Mouse (Mus musculus) CH12.LX (cell line): ENCODE measurements at regions not wholly inside any gene's neighbourhood (a gene's known extent, or its start where the extent isn't known, plus 50 kb on each side); places are given as distances from the start of the nearest gene placed in this dataset.

ENCODE experiments used
- DNase-seq: peaks from one replicate; pipeline ENCODE4 v3.0.0-alpha.2; 2013; ENCODE audit errors: extremely low read depth
- H3K27ac ChIP-seq: 2 replicates; pipeline ENCODE4 v1.5.1; 2012; ENCODE audit warnings: low read depth, mild to moderate bottlenecking, control low read depth, moderate library complexity; ENCODE audit not compliant: insufficient read depth
- H3K27me3 ChIP-seq: replicated peaks from 2 replicates; pipeline ENCODE3; 2012; ENCODE audit warnings: inconsistent platforms
- H3K36me3 ChIP-seq, 2 experiments: replicated peaks in 1 of 2; 2 replicates each; pipeline versions ENCODE3 to v1.6.1; 2012; ENCODE audit warnings: inconsistent platforms in 1 of 2, low read length in 1 of 2, mild to moderate bottlenecking in 1 of 2, mixed read lengths in 1 of 2, moderate library complexity in 1 of 2; ENCODE audit not compliant: control insufficient read depth in 1 of 2, insufficient read depth in 1 of 2
- H3K4me1 ChIP-seq, 2 experiments: 2 replicates each; pipeline ENCODE4 v1.6.1; 2012; ENCODE audit warnings: inconsistent platforms in 1 of 2, moderate library complexity in 1 of 2; ENCODE audit not compliant: insufficient read depth in 2 of 2, control insufficient read depth in 1 of 2
- H3K4me2 ChIP-seq: 2 replicates; pipeline ENCODE4 v1.6.1; 2012; ENCODE audit warnings: low read depth, mild to moderate bottlenecking, control low read depth; ENCODE audit not compliant: poor library complexity, insufficient read depth, severe bottlenecking
- H3K4me3 ChIP-seq, 3 experiments: fragments of 150-350 bp in 1 of 3; sonication (generic) in 1 of 3; replicated peaks in 1 of 3; 2 replicates each; pipeline versions ENCODE3 to v1.5.1; 2011 to 2012; ENCODE audit warnings: low read depth in 2 of 3, low read length in 2 of 3, mild to moderate bottlenecking in 2 of 3, moderate library complexity in 2 of 3, control low read depth in 1 of 3, improper control_type of control experiment in 1 of 3, inconsistent platforms in 1 of 3, mixed read lengths in 1 of 3; ENCODE audit not compliant: poor library complexity in 1 of 3
- H3K79me2 ChIP-seq: replicated peaks from 2 replicates; pipeline ENCODE4 v1.6.1; 2012; ENCODE audit warnings: mild to moderate bottlenecking, moderate library complexity; ENCODE audit not compliant: control insufficient read depth, poor library complexity, insufficient read depth, severe bottlenecking; ENCODE audit errors: extremely low read depth
- H3K9ac ChIP-seq: 2 replicates; pipeline ENCODE4 v1.6.1; 2012; ENCODE audit warnings: low read depth, mild to moderate bottlenecking, control low read depth, moderate library complexity; ENCODE audit not compliant: insufficient read depth
- H3K9me3 ChIP-seq: replicated peaks from 2 replicates; pipeline ENCODE3; 2012; ENCODE audit warnings: low read length, inconsistent platforms, mixed read lengths
- BHLHE40 ChIP-seq: IDR thresholded peaks from 2 replicates; pipeline ENCODE4 v1.6.1; 2011; ENCODE audit warnings: mild to moderate bottlenecking, low read depth, low read length, improper control_type of control experiment
- CHD1 ChIP-seq: IDR thresholded peaks from 2 replicates; pipeline ENCODE4 v1.6.1; 2012; ENCODE audit warnings: low read depth, low read length, improper control_type of control experiment, inconsistent platforms
- CHD2 ChIP-seq: IDR thresholded peaks from 2 replicates; pipeline ENCODE4 v1.6.1; 2011; ENCODE audit warnings: low read length, improper control_type of control experiment
- E2F4 ChIP-seq: IDR thresholded peaks from 2 replicates; pipeline ENCODE4 v1.6.1; 2011; ENCODE audit warnings: low read depth, low read length, improper control_type of control experiment; ENCODE audit not compliant: insufficient replicate concordance
- ELF1 ChIP-seq: IDR thresholded peaks from 2 replicates; pipeline ENCODE4 v1.6.1; 2014; ENCODE audit warnings: low read depth, mild to moderate bottlenecking, inconsistent platforms, low read length, improper control_type of control experiment
- ETS1 ChIP-seq: conservative IDR thresholded peaks from 2 replicates; pipeline ENCODE4 v1.6.1; 2012; ENCODE audit warnings: low read depth, mild to moderate bottlenecking, inconsistent platforms, low read length, improper control_type of control experiment, moderate library complexity
- GABPA ChIP-seq: IDR thresholded peaks from 2 replicates; pipeline ENCODE4 v1.6.1; 2012; ENCODE audit warnings: low read depth, low read length, improper control_type of control experiment, inconsistent platforms; ENCODE audit not compliant: insufficient replicate concordance
- JUND ChIP-seq: conservative IDR thresholded peaks from 2 replicates; pipeline ENCODE4 v1.6.1; 2011; ENCODE audit warnings: low read depth, low read length, improper control_type of control experiment
- KAT2A ChIP-seq: IDR thresholded peaks from 2 replicates; pipeline ENCODE4 v1.6.1; 2012; ENCODE audit warnings: low read length, improper control_type of control experiment, inconsistent platforms; ENCODE audit not compliant: insufficient replicate concordance
- MEF2A ChIP-seq: IDR thresholded peaks from 2 replicates; pipeline ENCODE4 v1.6.1; 2014; ENCODE audit warnings: low read depth, mild to moderate bottlenecking, inconsistent platforms, low read length, improper control_type of control experiment, borderline replicate concordance
- MXI1 ChIP-seq: IDR thresholded peaks from 2 replicates; pipeline ENCODE4 v1.6.1; 2011; ENCODE audit warnings: mild to moderate bottlenecking, low read depth, low read length, improper control_type of control experiment
- NELFE ChIP-seq: IDR thresholded peaks from 2 replicates; pipeline ENCODE4 v1.6.1; 2011; ENCODE audit warnings: low read depth, low read length, improper control_type of control experiment
- NRF1 ChIP-seq: IDR thresholded peaks from 2 replicates; pipeline ENCODE4 v1.6.1; 2014; ENCODE audit warnings: low read depth, mild to moderate bottlenecking, inconsistent platforms, low read length, improper control_type of control experiment, moderate library complexity
- POLR2A ChIP-seq: IDR thresholded peaks from 2 replicates; pipeline ENCODE4 v1.6.1; 2011; ENCODE audit warnings: low read depth, mild to moderate bottlenecking, improper control_type of control experiment, low read length
- POLR2AphosphoS2 ChIP-seq: IDR thresholded peaks from 2 replicates; pipeline ENCODE4 v1.6.1; 2011; ENCODE audit warnings: low read depth, low read length, improper control_type of control experiment
- RAD21 ChIP-seq: IDR thresholded peaks from 2 replicates; pipeline ENCODE4 v1.6.1; 2011; ENCODE audit warnings: low read depth, mild to moderate bottlenecking, low read length, improper control_type of control experiment, moderate library complexity
- RCOR1 ChIP-seq: conservative IDR thresholded peaks from 2 replicates; pipeline ENCODE4 v1.6.1; 2012; ENCODE audit warnings: low read depth, mild to moderate bottlenecking, inconsistent platforms, low read length, improper control_type of control experiment
- SIN3A ChIP-seq: IDR thresholded peaks from 2 replicates; pipeline ENCODE4 v1.6.1; 2012; ENCODE audit warnings: low read length, improper control_type of control experiment, inconsistent platforms
- TBP ChIP-seq: conservative IDR thresholded peaks from 2 replicates; pipeline ENCODE4 v1.6.1; 2011; ENCODE audit warnings: low read depth, low read length, improper control_type of control experiment
- TCF12 ChIP-seq: IDR thresholded peaks from 2 replicates; pipeline ENCODE4 v1.6.1; 2014; ENCODE audit warnings: low read depth, mild to moderate bottlenecking, inconsistent platforms, low read length, improper control_type of control experiment
- USF1 ChIP-seq: IDR thresholded peaks from 2 replicates; pipeline ENCODE4 v1.6.1; 2014; ENCODE audit warnings: low read depth, mild to moderate bottlenecking, inconsistent platforms, low read length, improper control_type of control experiment
- USF2 ChIP-seq: conservative IDR thresholded peaks from 2 replicates; pipeline ENCODE4 v1.6.1; 2011; ENCODE audit warnings: low read depth, low read length, improper control_type of control experiment
- ZC3H11A ChIP-seq: IDR thresholded peaks from 2 replicates; pipeline ENCODE4 v1.6.1; 2012; ENCODE audit warnings: low read depth, mild to moderate bottlenecking, inconsistent platforms, low read length, improper control_type of control experiment
- ZKSCAN1 ChIP-seq: IDR thresholded peaks from 2 replicates; pipeline ENCODE4 v1.6.1; 2012; ENCODE audit warnings: low read depth, inconsistent platforms, low read length, improper control_type of control experiment, borderline replicate concordance
- ZMIZ1 ChIP-seq: IDR thresholded peaks from 2 replicates; pipeline ENCODE4 v1.6.1; 2012; ENCODE audit warnings: low read depth, mild to moderate bottlenecking, inconsistent platforms, low read length, improper control_type of control experiment
- ZNF384 ChIP-seq: IDR thresholded peaks from 2 replicates; pipeline ENCODE4 v1.6.1; 2012; ENCODE audit warnings: low read depth, low read length, improper control_type of control experiment, inconsistent platforms
- dilution Hi-C: fragments of 300-500 bp; cut with MboI; formaldehyde crosslinking; loops from 2 replicates; pipeline ENCODE4 v1.14.3; 2020; ENCODE audit warnings: low sequenced_read_pairs; ENCODE audit not compliant: extremely low pct_unique_long_range_greater_than_20kb, extremely low pct_ligation_motif_present
- in situ Hi-C: fragments of 300-500 bp; cut with MboI; formaldehyde crosslinking; loops from 3 replicates; pipeline ENCODE4 v1.14.3; 2019; ENCODE audit warnings: low sequenced_read_pairs, low pct_ligation_motif_present, low pct_unique_long_range_greater_than_20kb, mixed read lengths

DNA sequence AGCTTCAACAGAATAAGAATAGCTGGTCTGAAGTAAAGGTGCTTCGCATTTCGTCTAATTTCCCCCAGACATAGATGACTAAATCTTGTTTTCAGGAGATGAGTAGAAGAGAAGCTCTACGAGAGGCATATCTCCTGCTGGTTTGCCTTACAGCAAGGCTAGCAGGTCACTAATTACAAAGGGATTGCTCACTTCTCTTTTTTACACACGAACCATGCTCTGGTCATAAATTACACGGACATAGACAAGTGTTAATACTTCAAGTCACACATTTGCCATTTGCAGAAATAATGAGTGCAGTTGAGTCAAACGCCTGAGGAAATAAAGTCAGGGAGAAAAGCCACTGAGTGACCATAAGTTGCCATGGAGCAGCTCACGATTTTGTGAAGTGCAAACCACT, 68.8 kb upstream of the Ogfrl1 start:
- Histone ChIP-seq H3K79me2 (no peaks in the 10 kb centered on the region), H3K4me1 (no peaks in the 10 kb centered on the region; a peak in 1 of 4 replicates), H3K9ac (no peak overlapping the region), H3K9me3 (no peaks in the 10 kb centered on the region), H3K36me3 (no peaks in the 10 kb centered on the region), H3K27ac (no peak overlapping the region), H3K4me2 (no peak overlapping the region), H3K4me3 (no peak overlapping the region), H3K27me3 (no peaks in the 10 kb centered on the region)
- dilution Hi-C loops (no loop called here), in situ Hi-C loops (no loop called here)
- TF ChIP-seq TBP (no peak), TCF12 (no peak), RCOR1 (no peak), E2F4 (no peak), ZC3H11A (no peak), POLR2A (no peak)
- no peak for DNase-seq

DNA sequence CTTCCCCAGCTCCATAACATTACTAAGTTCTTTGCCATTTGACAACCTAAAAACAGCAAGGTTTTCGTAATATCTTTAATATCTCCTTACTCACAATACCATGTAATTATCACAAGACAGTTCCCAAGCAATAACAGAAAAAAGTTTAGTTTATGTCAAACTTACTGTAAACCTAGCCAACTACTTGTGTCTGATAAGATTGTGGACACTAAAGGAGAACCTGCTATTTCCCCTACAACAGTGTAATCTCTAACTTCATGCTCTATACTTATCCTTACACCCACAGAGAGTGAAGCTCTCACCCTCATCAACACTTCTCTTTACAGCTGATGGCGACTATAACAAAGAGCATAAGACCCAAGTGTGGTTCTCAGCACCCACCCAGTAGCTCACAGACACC, 69.8 kb upstream of the Ogfrl1 start:
- H3K4me3 ChIP-seq, result no peak overlapping the region

GRCm38 (mm10) chr1:23480776-23481320, 83.3 kb upstream of the Ogfrl1 start:
- DNase-seq, result no peak
- Histone ChIP-seq H3K9me3 (no peaks in the 10 kb centered on the region), H3K4me3 (no peak overlapping the region), H3K27me3 (no peaks in the 10 kb centered on the region), H3K27ac (no peak overlapping the region), H3K4me2 (no peak overlapping the region), H3K79me2 (no peaks in the 10 kb centered on the region), H3K9ac (no peak overlapping the region), H3K36me3 (no peaks in the 10 kb centered on the region), H3K4me1 (no peaks in the 10 kb centered on the region)
- dilution Hi-C loops, result no loop called here
- TF ChIP-seq ZNF384, result no peak
- TF ChIP-seq MXI1, result no peak
- TF ChIP-seq ZMIZ1, result no peak
- no peak for TF ChIP-seq CHD2
- TF ChIP-seq USF2, result no peak
- TF ChIP-seq MEF2A, result no peak
- TF ChIP-seq USF1, result no peak
- TF ChIP-seq KAT2A, result no peak
- in situ Hi-C loops, result no loop called here

More for the DNA sequence above, 69.8 kb upstream of the Ogfrl1 start:
- no peak overlapping the region for H3K9ac ChIP-seq
- in situ Hi-C loops, result no loop called here
- H3K36me3 ChIP-seq, result no peaks in the 10 kb centered on the region
- H3K27ac ChIP-seq, result no peak overlapping the region
- no peaks in the 10 kb centered on the region for H3K79me2 ChIP-seq
- H3K4me2 ChIP-seq, result no peak overlapping the region
- dilution Hi-C loops, result no loop called here
- H3K4me1 ChIP-seq, result no peaks in the 10 kb centered on the region; a peak in 1 of 4 replicates
- H3K27me3 ChIP-seq, result no peaks in the 10 kb centered on the region
- H3K9me3 ChIP-seq, result no peaks in the 10 kb centered on the region
- no peak for TF ChIP-seq RAD21
- no peak for TF ChIP-seq NRF1
- no peak for TF ChIP-seq USF2
- no peak for TF ChIP-seq TCF12
- TF ChIP-seq BHLHE40, result no peak
- TF ChIP-seq RCOR1, result no peak
- no peak for TF ChIP-seq SIN3A
- no peak for TF ChIP-seq KAT2A
- no peak for TF ChIP-seq JUND
- no peak for TF ChIP-seq NELFE
- TF ChIP-seq MXI1, result no peak
- no peak for TF ChIP-seq ETS1
- no peak for TF ChIP-seq POLR2AphosphoS2
- no peak for TF ChIP-seq GABPA
- no peak for TF ChIP-seq ZKSCAN1
- no peak for TF ChIP-seq ELF1
- no peak for TF ChIP-seq CHD1
- DNase-seq, result no peak
